Mouse (Mus musculus) bone marrow macrophage, adult 2 months (primary cell): ENCODE results near the gene Ier5l.

Experiments
- CTCF ChIP-seq: IDR thresholded peaks from 2 replicates; pipeline ENCODE4 v1.5.1; 2012; ENCODE audit warnings: low read depth, mild to moderate bottlenecking, low read length, moderate library complexity
- POLR2A ChIP-seq: IDR thresholded peaks from 2 replicates; pipeline ENCODE4 v1.6.1; 2012; ENCODE audit warnings: mild to moderate bottlenecking, low read depth, low read length, borderline replicate concordance

- TF ChIP-seq CTCF (no peak), POLR2A (no peak)
Measured at GRCm38 (mm10) chr2:30487597-30487996, 13.6 kb upstream of the Ier5l start.
